Mouse (Mus musculus) brown adipose tissue, adult 24 weeks (tissue): ENCODE measurements at regions not wholly inside any gene's neighbourhood (a gene's known extent, or its start where the extent isn't known, plus 50 kb on each side); places are given as distances from the start of the nearest gene placed in this dataset.

ENCODE experiments used
- H3K27ac ChIP-seq: fragments of 200-500 bp; replicated peaks from 2 replicates; pipeline ENCODE4 v1.5.1; 2012; ENCODE audit warnings: low read depth, mild to moderate bottlenecking, low read length
- H3K4me1 ChIP-seq: fragments of 200-500 bp; 2 replicates; pipeline ENCODE4 v1.6.1; 2012; ENCODE audit warnings: low read length, mixed read lengths; ENCODE audit not compliant: control insufficient read depth, insufficient read depth, insufficient read length
- H3K4me3 ChIP-seq: fragments of 200-500 bp; 2 replicates; pipeline ENCODE4 v1.5.1; 2012; ENCODE audit warnings: low read depth, mild to moderate bottlenecking, low read length, moderate library complexity; ENCODE audit not compliant: insufficient read depth

DNA sequence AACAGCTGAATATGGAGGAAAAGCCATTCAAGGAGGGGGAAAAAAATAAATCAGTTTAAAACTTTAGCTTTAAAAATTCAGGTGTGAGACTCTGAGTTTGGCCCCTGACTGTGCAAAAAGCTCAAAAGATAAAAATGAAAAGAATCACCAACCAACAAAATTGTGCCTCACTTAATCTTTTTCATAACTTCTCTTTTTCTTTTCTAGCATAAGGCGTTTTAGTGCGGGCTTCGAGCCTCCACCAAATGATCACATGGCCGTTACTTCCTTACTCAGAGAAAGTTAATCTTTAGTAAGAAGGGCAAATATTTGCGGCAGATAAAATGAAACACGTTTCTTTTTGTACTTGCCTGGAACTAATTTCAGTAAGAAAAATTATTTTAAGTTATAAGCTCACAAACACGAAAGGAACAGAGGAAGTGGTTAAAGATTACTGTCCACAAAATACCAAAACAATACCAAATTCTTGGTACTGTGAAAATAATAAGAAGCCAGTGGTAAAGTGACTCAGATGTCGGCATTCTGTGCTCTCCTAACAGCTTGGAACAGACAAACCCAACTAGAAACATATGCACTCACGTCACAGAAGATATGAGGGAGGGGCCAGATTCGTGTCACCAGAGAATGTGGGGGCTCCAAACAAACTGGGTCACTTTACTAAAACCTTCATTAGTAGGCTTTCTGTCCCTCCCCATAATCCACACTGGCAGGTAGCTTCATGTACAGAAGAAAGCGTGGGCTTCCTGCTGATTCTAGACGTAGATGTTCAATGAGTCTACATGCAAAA is 101.1 kb upstream of the Cxadr start:
- H3K4me1 ChIP-seq = no peaks in the 10 kb centered on the region
- no peak overlapping the region for H3K4me3 ChIP-seq
- no peak overlapping the region for H3K27ac ChIP-seq

DNA sequence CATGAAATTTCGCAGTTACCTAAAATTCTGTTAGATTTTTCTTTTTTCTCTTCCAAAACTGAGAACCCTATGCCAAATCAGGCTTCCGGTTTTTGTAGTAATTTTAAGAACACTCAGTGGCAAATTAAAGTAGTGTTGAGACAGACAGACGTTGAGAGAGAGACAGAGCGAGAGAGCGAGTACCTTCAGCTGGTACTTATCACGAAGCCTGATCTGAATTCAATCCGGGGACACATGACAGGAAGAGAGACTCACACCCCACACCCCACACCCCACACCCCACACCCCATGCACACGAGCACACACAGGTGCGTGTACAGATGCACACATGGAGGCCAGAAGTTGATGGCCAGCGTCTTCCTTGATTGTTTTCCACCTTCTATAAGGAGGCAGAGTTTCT is 102.0 kb upstream of the Cxadr start:
- Histone ChIP-seq H3K27ac (no peak overlapping the region), H3K4me1 (no peaks in the 10 kb centered on the region), H3K4me3 (no peak overlapping the region)

DNA sequence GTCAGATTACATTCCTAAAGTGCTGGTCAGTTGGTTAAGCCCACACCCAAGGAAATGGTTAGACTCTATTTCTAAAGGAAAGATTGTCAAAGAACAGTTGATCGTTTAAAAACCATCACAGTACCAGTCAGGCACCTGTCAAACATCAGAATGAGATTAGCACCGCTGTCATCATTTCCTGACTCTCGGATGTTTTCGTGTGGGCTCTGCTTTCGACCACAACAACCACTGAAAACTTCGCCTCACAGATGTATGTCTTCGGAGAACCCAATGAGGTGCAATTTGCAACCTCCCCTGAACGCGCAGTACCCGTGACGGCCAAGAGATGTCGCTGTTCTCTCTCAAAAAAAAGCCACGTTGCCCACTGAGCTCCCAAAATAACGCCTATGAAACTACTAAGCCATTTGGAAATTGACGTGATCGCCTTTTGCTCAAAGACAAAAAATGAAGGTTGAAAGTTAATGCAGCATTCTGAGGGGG is 102.6 kb upstream of the Cxadr start:
- no peak overlapping the region for H3K4me3 ChIP-seq

DNA sequence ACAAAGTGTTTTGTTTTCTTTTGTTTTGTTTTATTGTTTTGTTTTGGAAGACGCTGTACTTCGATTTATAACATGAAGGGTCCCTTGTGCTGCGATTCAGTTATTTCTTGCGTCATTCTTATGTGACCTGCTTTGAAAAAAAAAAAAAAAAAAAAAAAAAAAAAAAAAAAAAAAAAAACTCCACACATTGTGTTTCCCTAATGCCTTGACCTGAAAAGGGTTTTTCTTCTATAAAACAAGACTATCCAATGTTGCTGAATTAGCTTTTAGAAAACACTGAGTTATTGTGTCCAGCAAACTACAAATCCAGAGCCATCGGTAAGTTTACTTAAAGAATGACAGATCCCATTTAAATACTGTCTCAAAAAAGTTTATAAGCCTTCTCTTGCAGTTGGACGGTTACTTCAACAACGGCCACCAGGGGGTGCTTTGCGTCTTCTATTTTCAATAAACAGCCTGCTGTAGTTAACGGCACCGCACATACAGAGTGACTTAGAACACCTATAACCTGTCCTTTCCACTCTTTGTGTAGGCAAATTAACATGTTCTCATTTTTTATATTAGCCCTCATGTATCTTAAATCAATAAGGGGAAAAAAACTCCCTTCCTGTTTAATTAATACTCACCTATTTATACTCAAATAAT is 103.9 kb upstream of the Cxadr start:
- Histone ChIP-seq H3K27ac (no peak overlapping the region), H3K4me1 (no peaks in the 10 kb centered on the region), H3K4me3 (no peak overlapping the region)

More for the DNA sequence above, 102.6 kb upstream of the Cxadr start:
- Histone ChIP-seq H3K27ac (no peak overlapping the region), H3K4me1 (no peaks in the 10 kb centered on the region)

DNA sequence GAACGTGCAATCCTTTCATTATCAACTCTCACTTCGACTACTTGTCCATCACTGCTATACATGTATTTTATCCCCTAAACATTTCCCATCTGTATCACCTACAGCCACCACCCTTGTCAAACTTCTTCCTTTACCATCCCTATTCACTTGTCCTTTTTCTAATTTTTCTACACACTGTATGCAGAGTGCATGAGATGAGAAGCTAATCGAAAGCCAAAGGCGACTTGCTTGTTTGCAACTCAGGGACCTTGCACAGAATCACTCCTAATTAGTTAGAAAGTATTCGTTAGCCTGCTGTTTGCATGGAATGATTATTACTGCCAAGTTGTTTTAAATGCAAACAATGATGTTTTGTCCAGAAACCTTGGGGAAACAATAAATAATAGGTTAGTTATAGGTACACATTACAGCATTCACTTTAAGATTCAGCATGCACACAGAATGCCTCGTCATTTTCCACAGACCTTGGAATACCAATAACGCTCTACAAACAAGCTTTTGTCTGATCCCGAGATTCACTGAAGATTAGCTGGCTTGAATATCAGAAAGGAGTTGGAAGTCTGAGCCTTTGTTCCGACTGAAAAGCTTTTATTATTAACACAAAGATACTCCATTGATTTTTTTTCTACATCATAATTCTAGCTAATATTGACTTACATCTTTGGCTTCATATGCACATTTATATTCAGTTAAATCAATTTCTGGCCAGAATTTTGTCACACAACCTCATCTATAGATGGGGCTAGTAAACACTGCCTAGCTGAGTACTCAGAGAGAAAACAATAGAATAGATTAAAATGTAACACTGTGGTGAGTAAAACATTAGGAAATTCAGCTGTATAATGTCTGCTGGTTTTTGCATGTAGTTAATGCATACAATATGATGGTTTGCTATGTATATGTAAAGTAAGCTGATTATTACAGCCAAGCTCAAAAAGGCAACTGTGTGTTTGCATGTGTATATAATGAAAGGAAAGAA is 130.4 kb upstream of the Cxadr start:
- no peak overlapping the region for H3K4me3 ChIP-seq
- H3K4me1 ChIP-seq = no peaks in the 10 kb centered on the region
- H3K27ac ChIP-seq = no peak overlapping the region

DNA sequence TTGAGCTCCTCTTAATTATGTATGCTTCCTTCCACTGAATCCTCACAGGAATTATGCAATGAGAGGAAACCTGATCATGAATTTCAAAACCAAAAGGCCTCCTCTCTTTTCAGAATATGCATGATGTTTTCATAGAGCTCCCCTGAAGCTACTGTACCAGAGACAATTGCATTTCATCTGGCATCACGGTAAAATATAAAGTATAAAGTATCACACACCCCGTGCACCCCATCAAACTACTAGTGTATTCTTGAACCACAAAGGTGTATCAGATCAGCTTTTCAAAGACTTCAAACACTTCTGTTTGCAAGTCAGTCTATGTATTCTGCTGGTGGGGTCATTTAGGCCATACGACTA is 144.4 kb upstream of the Cxadr start:
- Histone ChIP-seq H3K4me3 (no peak overlapping the region), H3K4me1 (no peaks in the 10 kb centered on the region), H3K27ac (no peak overlapping the region)

DNA sequence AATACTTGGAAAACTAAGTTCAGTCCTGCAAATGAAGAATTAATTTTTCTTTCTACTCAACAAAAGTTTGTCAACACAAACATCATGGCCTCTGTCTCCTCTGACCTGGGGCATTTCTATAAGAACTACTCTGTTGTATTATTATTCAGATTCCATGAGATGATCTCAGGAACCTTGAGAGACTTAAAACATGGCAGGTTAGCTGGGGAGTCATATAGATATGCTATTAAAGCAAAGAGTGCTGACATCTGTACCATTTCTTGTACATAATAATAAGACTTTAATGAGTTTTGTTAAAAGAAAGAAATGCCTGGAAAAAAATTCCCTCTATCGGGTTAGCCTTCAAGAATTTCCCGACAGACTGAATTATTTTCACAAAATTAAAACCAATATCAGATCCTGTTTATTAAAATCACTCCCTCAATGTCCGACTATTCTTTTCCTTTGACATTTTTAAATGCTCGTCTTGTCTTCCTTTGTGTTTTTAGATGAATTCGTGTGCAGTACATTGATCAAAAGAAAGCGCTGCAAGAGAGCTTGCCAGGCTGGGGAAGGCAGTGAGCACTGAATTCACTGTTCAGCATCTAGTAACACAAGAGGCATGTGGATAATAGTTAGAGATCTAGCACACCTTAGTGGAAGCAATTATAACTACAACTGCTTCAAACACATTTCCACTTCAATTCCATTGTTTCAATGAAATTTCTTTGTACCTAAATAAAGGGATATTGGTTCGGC is 145.0 kb upstream of the Cxadr start:
- H3K4me3 ChIP-seq = no peak overlapping the region
- no peak overlapping the region for H3K27ac ChIP-seq

DNA sequence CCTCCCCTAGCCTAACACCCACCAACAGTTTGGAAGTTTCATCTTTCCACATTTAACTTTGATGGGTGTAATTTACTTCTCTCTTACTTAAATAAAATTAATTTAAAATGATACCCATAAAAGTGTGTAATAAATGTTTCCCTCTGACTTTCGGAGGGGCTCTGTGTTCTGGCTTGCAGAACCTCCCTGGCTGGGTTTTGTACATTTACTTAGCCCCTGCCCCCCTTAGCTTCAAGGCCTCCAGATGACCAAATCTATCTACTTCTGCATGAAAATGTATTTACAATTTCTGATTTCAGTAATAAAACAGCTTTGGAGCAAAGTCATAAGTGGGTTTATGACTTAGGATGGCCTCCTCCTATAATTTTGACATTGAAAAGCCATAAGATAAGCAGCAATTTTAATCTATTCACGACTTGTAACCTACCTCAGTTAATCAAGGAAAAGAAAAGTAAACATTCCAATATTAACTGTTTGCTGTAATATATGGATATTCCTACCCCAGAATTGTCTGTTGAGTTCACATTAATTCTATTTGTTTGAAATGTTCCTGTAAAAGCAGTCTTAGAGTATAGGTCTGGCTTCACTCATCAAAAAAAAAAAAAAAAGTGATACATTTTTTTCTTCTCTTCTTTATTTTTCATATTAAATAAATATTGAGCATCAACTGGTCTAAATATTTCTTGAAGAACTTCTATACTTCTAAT is 147.2 kb upstream of the Cxadr start:
- no peak overlapping the region for H3K27ac ChIP-seq
- H3K4me3 ChIP-seq = no peak overlapping the region
- no peaks in the 10 kb centered on the region for H3K4me1 ChIP-seq

More for the DNA sequence above, 145.0 kb upstream of the Cxadr start:
- H3K4me1 ChIP-seq = no peaks in the 10 kb centered on the region

DNA sequence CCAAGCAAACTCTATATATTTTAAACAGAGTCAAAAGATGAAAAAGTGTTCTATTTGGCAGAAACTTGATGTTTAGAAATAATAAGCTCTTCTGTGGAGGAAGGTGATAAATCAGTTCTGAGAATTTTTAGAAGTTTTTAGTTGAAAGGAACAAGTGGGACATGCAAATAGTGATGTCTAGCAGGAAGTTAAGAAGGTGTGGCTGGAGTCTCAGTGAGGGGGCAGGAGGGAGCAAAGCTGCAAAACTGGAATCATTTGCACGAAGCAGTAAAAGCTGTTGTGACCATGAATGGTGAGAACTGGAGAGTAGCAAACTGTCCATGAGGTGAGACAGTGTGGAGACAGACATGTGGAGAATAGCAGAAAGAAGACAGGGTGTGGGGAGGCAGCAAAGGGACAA is 157.1 kb upstream of the Cxadr start:
- Histone ChIP-seq H3K4me3 (no peak overlapping the region), H3K27ac (no peak overlapping the region), H3K4me1 (no peaks in the 10 kb centered on the region)

DNA sequence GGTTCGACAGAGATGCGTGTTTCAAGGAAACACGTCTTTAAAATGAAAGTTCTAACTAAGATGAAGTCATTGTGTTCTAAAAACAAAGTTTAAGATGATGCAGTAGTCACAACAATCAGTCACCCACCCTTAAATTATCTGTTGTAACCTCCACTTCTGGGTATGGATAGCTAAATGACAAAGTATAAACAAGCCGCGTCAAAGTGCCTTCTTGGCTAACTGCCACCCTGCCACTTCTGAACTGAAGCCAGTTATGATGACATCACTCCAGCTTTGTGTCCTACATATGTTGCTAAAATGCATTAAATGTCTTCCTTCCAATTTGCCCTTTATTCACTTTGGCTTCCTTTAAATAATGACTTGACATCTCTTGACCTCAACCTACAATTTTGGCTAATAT is 165.8 kb upstream of the Cxadr start:
- H3K4me3 ChIP-seq = no peak overlapping the region
- no peak overlapping the region for H3K27ac ChIP-seq

DNA sequence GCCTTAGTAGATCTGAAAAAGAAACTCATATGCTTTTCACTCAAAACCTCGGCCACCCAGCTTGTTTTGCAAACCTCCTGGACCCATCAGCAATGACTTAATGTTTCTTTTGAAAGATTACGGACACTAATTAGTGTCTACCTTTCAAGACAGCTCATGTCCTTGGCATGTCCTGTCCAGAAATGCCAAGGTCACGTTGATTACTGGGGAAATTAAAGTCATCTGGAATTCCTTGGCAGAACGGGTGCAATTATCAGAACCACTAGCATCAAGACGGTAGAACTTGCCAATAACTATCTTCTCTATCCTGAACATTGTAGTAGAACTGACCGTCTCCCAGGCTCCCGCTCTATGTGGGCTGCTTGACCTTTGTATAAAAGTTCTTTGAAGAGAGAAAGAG is 166.8 kb upstream of the Cxadr start:
- Histone ChIP-seq H3K4me3 (no peak overlapping the region), H3K4me1 (no peaks in the 10 kb centered on the region), H3K27ac (no peak overlapping the region)

More for the DNA sequence above, 165.8 kb upstream of the Cxadr start:
- H3K4me1 ChIP-seq = no peaks in the 10 kb centered on the region

DNA sequence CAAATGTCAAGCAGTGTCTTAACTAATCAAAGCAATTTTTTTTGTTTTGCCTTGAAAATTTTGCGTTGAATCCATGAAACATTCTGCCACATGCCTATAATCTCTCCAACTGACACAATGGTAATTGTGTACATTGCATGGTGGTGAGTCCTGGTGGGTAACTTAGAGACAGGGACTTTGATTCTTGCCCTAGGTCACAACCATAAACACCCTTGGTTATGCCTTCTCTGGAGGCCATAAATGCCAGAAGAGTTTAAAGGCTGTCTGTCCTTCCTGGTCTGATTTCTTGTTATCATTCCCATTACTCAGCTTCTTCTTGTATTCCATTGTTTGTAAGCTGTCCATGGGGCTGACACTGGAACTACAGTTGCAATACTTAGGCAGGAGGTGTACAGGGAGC is 179.6 kb upstream of the Cxadr start:
- H3K27ac ChIP-seq = no peak overlapping the region
- H3K4me3 ChIP-seq = no peak overlapping the region

DNA sequence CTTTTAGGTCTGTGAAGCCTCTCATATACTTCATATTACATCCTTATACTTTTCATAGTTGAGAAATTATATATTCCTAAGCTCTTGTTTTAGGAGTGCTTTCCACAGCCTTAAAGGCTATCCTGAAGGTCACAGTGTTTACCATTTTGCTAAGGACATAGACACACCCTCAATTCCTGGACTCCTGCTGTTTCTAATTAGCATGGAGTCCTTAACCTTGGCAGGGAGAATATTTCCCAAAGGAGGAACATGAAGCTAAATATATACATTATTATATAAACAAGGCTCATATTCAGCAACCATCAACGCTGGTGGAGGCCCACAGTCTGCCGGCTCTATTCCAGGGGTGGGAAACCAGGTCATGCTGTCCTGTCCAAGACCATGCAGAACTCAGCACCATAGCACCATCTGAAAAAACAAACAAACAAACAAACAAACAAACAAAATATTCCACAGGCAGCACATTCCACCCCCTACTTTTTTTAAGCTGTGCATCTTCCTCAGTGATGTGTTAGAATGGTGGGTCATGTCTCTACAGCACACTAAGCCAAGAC is 180.9 kb upstream of the Cxadr start:
- Histone ChIP-seq H3K27ac (no peak overlapping the region), H3K4me3 (no peak overlapping the region), H3K4me1 (no peaks in the 10 kb centered on the region)

More for the DNA sequence above, 179.6 kb upstream of the Cxadr start:
- H3K4me1 ChIP-seq = no peaks in the 10 kb centered on the region

DNA sequence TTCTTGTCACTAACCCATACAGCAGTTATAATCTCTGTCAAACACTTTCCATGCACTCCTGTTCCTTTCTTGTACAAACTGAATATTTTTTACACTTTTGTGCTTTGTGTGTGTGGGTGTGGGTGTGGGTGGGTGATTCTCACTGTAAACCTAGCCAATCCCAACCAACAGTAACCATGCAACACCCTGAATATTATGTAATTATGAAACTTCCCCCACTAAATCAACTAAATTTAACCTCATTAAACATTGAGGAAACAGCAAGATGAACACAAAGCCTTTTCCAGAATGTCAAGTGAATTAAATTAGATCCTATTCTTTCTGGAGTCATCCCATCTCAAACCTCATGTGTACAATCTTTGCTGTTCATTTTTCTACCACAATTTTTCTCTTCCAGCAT is 197.0 kb upstream of the Cxadr start:
- Histone ChIP-seq H3K4me1 (no peaks in the 10 kb centered on the region), H3K27ac (no peak overlapping the region), H3K4me3 (no peak overlapping the region)
